Mouse (Mus musculus): ENCODE measurements around the gene Egf.

- no peak for TF ChIP-seq POLR2A (IDR thresholded peaks at IDR 0.05; ENCODE audit: insufficient read depth, low read length)
- no peak for TF ChIP-seq EP300 (IDR thresholded peaks at IDR 0.05; ENCODE audit: insufficient read depth, low read depth, low read length)
These were observed 48.6 kb upstream of the Egf start, which contains the start of gene Lrit3 for GRCm38 (mm10) chr3:129803765-129804164.
